Mouse (Mus musculus) MEL (cell line): ENCODE data around the gene Fbxl16. TPM values are rescaled to one million over a fixed set of nuclear protein-coding genes. Genes with fewer than 3 reads are reported as not detected.

Experiments used
- DNase-seq: peaks from one replicate; pipeline ENCODE4 v3.0.0; 2011; ENCODE audit warnings: low read depth, low spot score
- H3K27ac ChIP-seq: 2 replicates; pipeline ENCODE4 v1.5.1; 2012; ENCODE audit warnings: low read depth, mild to moderate bottlenecking, control low read depth, low read length, moderate library complexity; ENCODE audit not compliant: control insufficient read depth
- H3K27me3 ChIP-seq, 2 experiments: fragments of 150-350 bp in 1 of 2; sonication (generic) in 1 of 2; 2 replicates each; pipeline ENCODE4 v1.6.1; 2012; ENCODE audit warnings: low read length in 2 of 2, mild to moderate bottlenecking in 2 of 2, improper control_type of control experiment in 1 of 2, moderate library complexity in 1 of 2; ENCODE audit not compliant: insufficient read depth in 2 of 2, control insufficient read depth in 1 of 2
- H3K36me3 ChIP-seq, 2 experiments: 2 replicates each; pipeline ENCODE4 v1.6.1; 2012 to 2014; ENCODE audit warnings: low read length in 2 of 2, improper control_type of control experiment in 1 of 2, inconsistent platforms in 1 of 2, mild to moderate bottlenecking in 1 of 2; ENCODE audit not compliant: insufficient read depth in 2 of 2, control insufficient read depth in 1 of 2
- H3K4me1 ChIP-seq, 2 experiments: fragments of 150-350 bp in 1 of 2; sonication (generic) in 1 of 2; 2 replicates each; pipeline ENCODE4 v1.6.1; 2012; ENCODE audit warnings: low read length in 2 of 2, improper control_type of control experiment in 1 of 2, mild to moderate bottlenecking in 1 of 2; ENCODE audit not compliant: insufficient read depth in 2 of 2, control insufficient read depth in 1 of 2
- H3K4me3 ChIP-seq, 2 experiments: fragments of 150-350 bp in 1 of 2; sonication (generic) in 1 of 2; 2 replicates each; pipeline ENCODE4 v1.5.1; 2012; ENCODE audit warnings: low read depth in 2 of 2, low read length in 2 of 2, mild to moderate bottlenecking in 2 of 2, moderate library complexity in 2 of 2, control low read depth in 1 of 2, improper control_type of control experiment in 1 of 2; ENCODE audit not compliant: control insufficient read depth in 1 of 2, insufficient read depth in 1 of 2
- H3K79me2 ChIP-seq: 2 replicates; pipeline ENCODE4 v1.6.1; 2012; ENCODE audit warnings: mild to moderate bottlenecking, low read length, moderate library complexity; ENCODE audit not compliant: control insufficient read depth, poor library complexity, insufficient read depth
- H3K9ac ChIP-seq: 2 replicates; pipeline ENCODE4 v1.6.1; 2012; ENCODE audit warnings: low read depth, mild to moderate bottlenecking, control low read depth, low read length, moderate library complexity; ENCODE audit not compliant: control insufficient read depth, poor library complexity, severe bottlenecking
- H3K9me3 ChIP-seq: fragments of 150-350 bp; sonication (generic); replicated peaks from 2 replicates; pipeline ENCODE4 v1.6.1; 2012; ENCODE audit warnings: mild to moderate bottlenecking, low read length, improper control_type of control experiment, moderate library complexity; ENCODE audit not compliant: insufficient read depth
- BHLHE40 ChIP-seq: IDR thresholded peaks from 2 replicates; pipeline ENCODE4 v1.6.1; 2012; ENCODE audit warnings: low read depth, mild to moderate bottlenecking, inconsistent platforms, low read length, improper control_type of control experiment, borderline replicate concordance
- CHD1 ChIP-seq: IDR thresholded peaks from 2 replicates; pipeline ENCODE4 v1.6.1; 2012; ENCODE audit warnings: low read depth, mild to moderate bottlenecking, inconsistent platforms, low read length, improper control_type of control experiment
- CHD2 ChIP-seq: IDR thresholded peaks from 2 replicates; pipeline ENCODE4 v1.6.1; 2011; ENCODE audit warnings: low read length, improper control_type of control experiment
- ELF1 ChIP-seq: IDR thresholded peaks from 2 replicates; pipeline ENCODE4 v1.6.1; 2014; ENCODE audit warnings: low read depth, mild to moderate bottlenecking, inconsistent platforms, low read length, improper control_type of control experiment, moderate library complexity
- ETS1 ChIP-seq: IDR thresholded peaks from 2 replicates; pipeline ENCODE4 v1.6.1; 2012; ENCODE audit warnings: low read depth, mild to moderate bottlenecking, inconsistent platforms, low read length, improper control_type of control experiment, moderate library complexity
- HCFC1 ChIP-seq: IDR thresholded peaks from 2 replicates; pipeline ENCODE4 v1.6.1; 2012; ENCODE audit warnings: low read depth, mild to moderate bottlenecking, inconsistent platforms, low read length, improper control_type of control experiment, moderate library complexity
- KAT2A ChIP-seq: conservative IDR thresholded peaks from 2 replicates; pipeline ENCODE4 v1.6.1; 2012; ENCODE audit warnings: low read depth, low read length, improper control_type of control experiment, inconsistent platforms
- MAFK ChIP-seq: IDR thresholded peaks from 2 replicates; pipeline ENCODE4 v1.6.1; 2011; ENCODE audit warnings: low read depth, mild to moderate bottlenecking, low read length, improper control_type of control experiment, borderline replicate concordance
- MAZ ChIP-seq: IDR thresholded peaks from 2 replicates; pipeline ENCODE4 v1.6.1; 2012; ENCODE audit warnings: low read depth, mild to moderate bottlenecking, inconsistent platforms, low read length, improper control_type of control experiment
- MYC ChIP-seq: IDR thresholded peaks from 2 replicates; pipeline ENCODE4 v1.6.1; 2011; ENCODE audit warnings: low read depth, mild to moderate bottlenecking, low read length, improper control_type of control experiment, moderate library complexity
- NELFE ChIP-seq: IDR thresholded peaks from 2 replicates; pipeline ENCODE4 v1.6.1; 2011; ENCODE audit warnings: low read depth, low read length, improper control_type of control experiment
- NRF1 ChIP-seq: IDR thresholded peaks from 2 replicates; pipeline ENCODE4 v1.6.1; 2014; ENCODE audit warnings: low read depth, mild to moderate bottlenecking, inconsistent platforms, low read length, improper control_type of control experiment, moderate library complexity; ENCODE audit not compliant: poor library complexity, insufficient read depth, severe bottlenecking
- POLR2AphosphoS2 ChIP-seq: IDR thresholded peaks from 2 replicates; pipeline ENCODE4 v1.6.1; 2011; ENCODE audit warnings: low read length, improper control_type of control experiment
- POLR2AphosphoS5 ChIP-seq: IDR thresholded peaks from 2 replicates; pipeline ENCODE4 v1.6.1; 2012; ENCODE audit warnings: low read depth, borderline replicate concordance, mild to moderate bottlenecking, inconsistent platforms, low read length, moderate library complexity, mixed read lengths
- RAD21 ChIP-seq: IDR thresholded peaks from 2 replicates; pipeline ENCODE4 v1.6.1; 2011; ENCODE audit warnings: mild to moderate bottlenecking, low read depth, low read length, improper control_type of control experiment
- RCOR1 ChIP-seq: IDR thresholded peaks from 2 replicates; pipeline ENCODE4 v1.6.1; 2012; ENCODE audit warnings: low read depth, mild to moderate bottlenecking, inconsistent platforms, low read length, improper control_type of control experiment
- SIN3A ChIP-seq: IDR thresholded peaks from 2 replicates; pipeline ENCODE4 v1.6.1; 2012; ENCODE audit warnings: low read length, improper control_type of control experiment, inconsistent platforms
- TBP ChIP-seq: IDR thresholded peaks from 2 replicates; pipeline ENCODE4 v1.8.0; 2011; ENCODE audit warnings: low read depth, low read length, improper control_type of control experiment
- USF1 ChIP-seq: IDR thresholded peaks from 2 replicates; pipeline ENCODE4 v1.6.1; 2014; ENCODE audit warnings: low read depth, mild to moderate bottlenecking, inconsistent platforms, low read length, improper control_type of control experiment, moderate library complexity
- polyA plus RNA-seq, 2 experiments: library from polyadenylated mRNA; stranded (reverse) in 1 of 2; unstranded in 1 of 2; fragments of >175 nt in 1 of 2; fragments of >200 nt in 1 of 2; gene quantifications; 2 replicates each; pipeline versions ENCODE4 v1.2.1 to v1.2.4; 2012; ENCODE audit warnings: low replicate concordance in 2 of 2, low read depth in 1 of 2; ENCODE audit not compliant: insufficient read length in 2 of 2, insufficient read depth in 1 of 2, missing spikeins in 1 of 2
- total RNA-seq: library from RNA; depleted of rRNA; stranded (reverse); fragments of 300-350 nt; gene quantifications from 2 replicates; pipeline ENCODE4 v1.2.3, GENCODE M21; 2012

Fbxl16 gene
- total and polyA plus RNA-seq, 3 experiments: 0.11 TPM; not detected in 2

- TF ChIP-seq USF1: 0 out of 2 replicates have a peak, but pooled peaks have one; percentile 36
- TF ChIP-seq NRF1: peak; percentile 46; the same call in 1 of the 2 replicates
- no peak for TF ChIP-seq CHD2
- peak; percentile 59 for TF ChIP-seq POLR2AphosphoS2
- peak; percentile 85 for TF ChIP-seq SIN3A
- TF ChIP-seq NELFE: peak; percentile 90
- no peak; the same call in 1 of the 2 replicates for TF ChIP-seq RCOR1
- 0 out of 2 replicates have a peak, but pooled peaks have one; percentile 38 for TF ChIP-seq MAZ
- peak; percentile 82 for TF ChIP-seq POLR2AphosphoS5
- TF ChIP-seq HCFC1: peak; percentile 84
- TF ChIP-seq MYC: peak; percentile 75
- no peak for TF ChIP-seq BHLHE40
- TF ChIP-seq KAT2A: peak; percentile 45; the same call in 1 of the 2 replicates
- 0 out of 2 replicates have a peak, but pooled peaks have one; percentile 42 for TF ChIP-seq ETS1
- no peak for TF ChIP-seq MAFK
- TF ChIP-seq TBP: peak; percentile 64
- TF ChIP-seq ELF1: peak; percentile 71
- TF ChIP-seq CHD1: no peak
These were observed 20.1 kb downstream of the Fbxl16 start, which contains the start of gene Jmjd8 (continued) for GRCm38 (mm10) chr17:25828712-25829557.

- Histone ChIP-seq H3K79me2 (peaks cover 66% of the 10 kb centered on the region), H3K9ac (peak overlapping the region; percentile 83), H3K27me3 (no peaks in the 10 kb centered on the region), H3K36me3 (peaks cover 0 to 13% of the 10 kb centered on the region in 2 experiments; a peak in 2 of 4 replicates), H3K4me3 (peak overlapping the region; percentile 81 to 89), H3K4me1 (peaks cover 2 to 46% of the 10 kb centered on the region in 2 experiments; a peak in 3 of 4 replicates), H3K27ac (peak overlapping the region; percentile 72), H3K9me3 (no peaks in the 10 kb centered on the region)
- no peak for DNase-seq
- TF ChIP-seq RAD21: no peak
- peak; percentile 12; the same call in 1 of the 2 replicates for TF ChIP-seq POLR2AphosphoS2
These were observed 20.7 kb downstream of the Fbxl16 start for GRCm38 (mm10) chr17:25829558-25830017.
